Mouse (Mus musculus) testis, postnatal 14 days (tissue): ENCODE data around the gene Selenoh.

Source experiments
- DNase-seq: peaks from one replicate; pipeline ENCODE4 v3.0.0; 2021; ENCODE audit warnings: low spot score

Gene Selenoh

DNA sequence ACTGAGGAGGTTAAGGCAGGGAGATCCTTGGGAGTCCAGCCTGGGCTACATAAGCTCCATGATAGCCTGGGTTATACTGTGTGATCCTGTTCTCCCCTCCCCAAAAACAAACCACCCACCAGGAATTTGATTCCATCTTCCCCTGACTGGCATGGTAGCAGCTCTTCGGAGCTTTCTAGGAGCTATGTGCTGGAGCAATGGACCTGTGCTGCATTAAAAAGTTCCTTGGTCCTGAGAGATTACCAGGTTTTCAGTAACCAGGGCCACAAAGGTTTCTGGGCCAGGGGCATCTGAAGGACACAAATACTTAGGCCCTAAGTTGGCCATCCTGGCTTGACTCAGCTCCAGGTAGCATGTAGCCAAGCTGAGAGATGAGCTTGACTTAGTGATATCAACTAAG lies 38.6 kb downstream of the Selenoh start:
- no peak for DNase-seq

DNA sequence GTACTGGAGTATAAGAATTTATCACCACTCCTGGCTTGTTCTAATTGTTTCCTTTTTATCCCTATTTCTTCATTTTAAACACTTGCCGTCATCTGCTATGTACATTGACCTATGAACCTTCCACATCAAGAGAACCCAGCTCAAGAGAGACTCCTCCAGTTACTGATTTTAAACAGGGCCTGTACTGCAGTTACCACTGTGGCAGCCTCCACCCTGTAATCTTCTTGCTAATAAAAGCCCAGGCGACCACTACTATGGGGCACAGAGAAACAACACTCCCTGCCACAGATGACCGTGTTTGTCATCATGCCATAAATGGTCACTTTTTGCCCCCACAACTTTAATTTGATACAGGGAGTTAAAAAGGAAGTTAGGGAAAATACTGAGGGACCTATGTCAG lies 43.5 kb downstream of the Selenoh start:
- no peak for DNase-seq

DNA sequence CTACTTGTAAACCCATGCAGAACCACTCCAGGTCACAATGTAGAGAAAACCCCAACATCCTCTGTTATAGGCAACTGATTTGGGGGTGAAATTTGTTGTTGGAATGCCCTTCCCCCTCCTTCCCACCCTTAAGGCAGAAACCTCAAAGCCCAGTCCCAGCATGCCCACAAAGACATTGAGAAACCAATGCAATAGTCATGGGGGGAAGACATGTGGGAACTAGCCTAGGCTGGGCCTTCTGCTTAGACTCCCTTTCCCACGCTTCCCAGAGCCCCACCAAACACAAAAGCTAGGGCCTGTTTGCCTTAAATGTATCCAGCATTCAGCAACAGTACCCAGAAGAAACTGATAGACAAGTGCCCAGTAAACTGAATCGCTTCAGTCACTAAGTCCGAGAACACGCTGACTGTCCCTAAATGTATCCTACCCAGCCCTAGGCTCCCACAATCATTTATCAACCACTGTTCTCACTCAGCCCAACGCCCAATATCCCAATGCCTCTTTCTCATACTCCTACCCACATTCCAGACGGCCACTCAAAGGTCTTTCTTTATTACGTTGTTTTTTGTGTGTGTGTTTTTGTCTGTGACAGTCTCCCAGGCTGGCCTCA lies 44.1 kb downstream of the Selenoh start:
- peak; percentile 54 for DNase-seq

DNA sequence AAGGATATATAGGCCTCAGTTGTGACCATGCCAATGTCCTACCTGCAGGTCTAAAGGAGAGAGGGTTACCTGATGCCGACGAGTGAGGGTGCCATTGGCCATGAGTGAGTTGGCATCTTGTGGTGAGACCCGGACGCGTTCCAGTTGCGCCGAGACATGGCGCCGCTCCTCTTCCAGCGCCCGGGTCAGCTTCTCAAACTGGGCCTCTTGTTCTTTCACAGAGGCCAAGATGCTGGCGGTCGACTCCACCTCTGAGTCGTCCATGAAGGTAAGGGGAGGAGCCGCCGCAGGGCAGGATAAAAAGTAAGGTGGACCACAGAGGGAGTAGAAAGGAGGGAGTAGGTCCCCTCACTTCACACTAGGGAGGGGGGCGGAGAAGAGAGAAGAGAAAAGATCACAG lies 46.4 kb downstream of the Selenoh start:
- no peak for DNase-seq

DNA sequence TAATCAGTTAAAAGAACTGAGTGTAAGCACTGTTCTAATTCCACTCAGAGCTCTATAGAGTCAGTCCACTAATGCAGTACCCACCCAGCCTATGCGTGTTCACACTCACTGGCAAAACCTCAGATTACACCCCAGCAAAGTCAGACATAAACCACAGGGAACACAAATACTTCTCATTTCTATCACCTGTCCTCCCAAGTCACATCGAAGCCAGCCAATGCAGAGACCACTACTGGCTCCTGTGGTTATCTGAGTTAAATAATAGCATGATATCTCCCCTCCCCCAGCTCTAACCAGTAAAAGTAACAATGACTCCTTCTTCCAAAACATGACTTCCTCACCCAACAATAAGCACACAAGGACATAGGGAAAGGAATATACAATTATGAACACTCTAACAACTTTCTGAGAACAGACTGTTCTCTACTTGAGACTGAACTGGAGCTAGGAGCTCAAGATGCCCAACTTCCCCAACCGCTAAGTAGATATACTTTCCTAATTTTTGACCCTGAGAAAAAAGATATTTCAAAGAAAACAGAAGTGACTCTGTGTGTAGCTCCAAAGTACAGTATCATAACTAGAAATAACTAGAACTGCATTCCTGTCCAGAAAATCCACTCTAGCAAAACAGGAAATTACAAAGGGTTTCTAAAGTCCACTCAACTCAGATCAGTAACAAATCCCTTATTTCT lies 47.0 kb downstream of the Selenoh start:
- DNase-seq = no peak

DNA sequence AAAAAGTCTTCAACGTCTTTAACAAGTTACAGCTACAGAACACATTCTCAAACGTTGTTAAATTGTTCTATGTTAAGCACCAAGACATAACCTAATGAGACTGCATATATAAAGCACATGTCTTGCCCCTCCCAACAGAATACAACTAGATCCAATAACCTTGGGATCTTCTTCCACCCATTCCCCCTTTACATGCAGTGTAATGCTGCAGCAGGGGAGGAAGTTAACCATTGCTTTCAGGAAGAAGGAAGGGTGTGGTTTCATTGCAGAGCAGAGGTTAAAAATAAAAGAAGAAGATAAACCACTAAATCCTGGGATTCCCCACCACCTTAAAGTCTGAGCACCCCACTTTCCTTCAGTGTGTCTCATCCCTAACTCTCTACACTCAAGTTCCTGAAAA lies 47.9 kb downstream of the Selenoh start:
- DNase-seq = no peak

DNA sequence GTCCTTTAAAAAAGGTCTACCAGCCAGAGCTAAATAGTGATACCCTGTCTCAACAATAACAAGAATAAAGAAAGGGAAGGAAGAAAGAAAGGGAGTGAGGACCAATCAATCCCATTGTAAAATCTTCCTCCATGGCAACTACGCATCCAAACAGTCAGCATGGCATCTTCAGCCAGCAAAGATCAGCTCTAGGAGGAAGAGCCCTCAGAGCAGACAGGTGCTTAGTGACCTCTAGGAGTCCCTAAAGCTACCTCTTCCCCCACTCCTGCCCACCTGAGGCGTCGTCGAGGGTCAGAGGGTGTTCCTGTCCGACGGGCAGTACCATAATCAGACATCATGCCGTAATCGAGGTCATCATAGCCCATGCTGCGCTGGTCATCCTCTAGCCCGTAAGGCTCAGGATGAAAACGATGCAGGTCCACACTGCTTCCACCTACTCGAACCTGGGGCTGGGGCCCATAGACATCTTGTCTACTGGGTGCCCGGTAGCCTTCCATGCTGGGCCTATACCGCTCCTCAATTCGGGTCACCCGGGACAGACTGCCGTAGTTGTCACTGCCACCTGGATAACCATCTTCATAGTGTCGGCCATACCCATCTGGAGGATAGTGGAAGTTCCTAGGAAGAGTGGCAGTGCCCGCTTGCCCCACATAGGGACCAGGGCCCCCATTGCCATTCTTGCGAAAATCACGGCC lies 50.8 kb downstream of the Selenoh start:
- no peak for DNase-seq
